Mouse (Mus musculus): Measurements from ENCODE around the gene Ntf3.

GRCm38 (mm10) chr6:126187400-126187799, 20.7 kb upstream of the Ntf3 start:
- TF ChIP-seq POLR2A (IDR thresholded peaks at IDR 0.05; ENCODE audit: extremely low read depth, insufficient read depth, low read length) (no peak), CTCF (IDR thresholded peaks at IDR 0.05; ENCODE audit: extremely low read depth, insufficient read depth, low read length) (no peak)
